Mouse (Mus musculus) hematopoietic stem cell, adult 5-6 weeks (primary cell): ENCODE data around the gene Treml4. TPM values are rescaled to one million over a fixed set of nuclear protein-coding genes. Genes with fewer than 3 reads are reported as not detected.

Experiments
- ATAC-seq, 2 experiments: fragments of 125-278 bp in 1 of 2; replicated peaks in 1 of 2; 2 replicates each; pipeline ENCODE4 v1.8.0; 2016 to 2017; ENCODE audit warnings: inconsistent platforms in 2 of 2, mild to moderate bottlenecking in 2 of 2, moderate number of reproducible peaks in 2 of 2, low read depth in 1 of 2, moderate TSS enrichment in 1 of 2; ENCODE audit not compliant: low FRiP score in 2 of 2, poor library complexity in 2 of 2, severe bottlenecking in 2 of 2, insufficient read depth in 1 of 2, low TSS enrichment in 1 of 2
- total RNA-seq: library from RNA; stranded (forward); fragments of 172-1452, 232-1000 nt; gene quantifications from 2 replicates; pipeline ENCODE4 v1.2.3, GENCODE M21; 2017

Treml4 gene
- total RNA-seq, 1 experiment from 2014 or later = not detected

DNA sequence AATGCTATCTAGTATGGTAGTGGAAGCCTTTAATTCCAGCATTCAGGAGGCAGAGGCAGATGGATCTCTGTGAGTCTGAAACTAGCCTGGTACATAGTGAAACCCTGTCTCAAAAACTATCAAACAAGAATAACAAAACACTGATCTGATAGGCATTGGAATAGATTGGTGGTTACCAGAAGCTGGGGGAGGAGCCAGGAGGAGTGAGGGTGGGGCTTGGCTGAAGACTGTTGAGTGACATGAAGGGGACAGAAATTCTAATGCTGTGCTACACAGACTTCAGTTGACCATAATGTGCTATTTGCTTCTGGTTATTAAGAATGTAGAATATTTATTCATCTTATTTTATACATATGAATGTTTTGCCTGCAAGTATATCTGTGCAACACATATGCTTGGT lies 4.2 kb downstream of the Treml4 start:
- ATAC-seq = no peak

DNA sequence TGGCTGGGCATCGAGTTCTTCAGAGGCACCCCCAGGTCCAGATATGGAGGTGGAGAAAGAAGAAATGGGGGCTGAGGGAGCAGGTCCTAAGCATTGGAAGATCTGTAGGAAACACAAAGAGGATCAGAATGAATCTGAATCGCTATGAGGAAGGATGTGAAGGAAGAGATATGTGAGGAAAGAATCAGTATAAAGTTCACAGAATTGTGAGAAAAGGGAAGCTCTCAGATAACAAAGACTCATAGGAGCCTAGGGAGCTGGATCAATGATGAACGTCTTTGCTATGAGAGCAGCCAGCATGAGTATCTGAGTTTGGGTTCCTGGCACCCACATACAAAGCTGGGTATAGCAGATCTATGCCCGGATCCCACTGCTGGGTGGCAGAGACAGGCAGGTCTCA lies 5.7 kb downstream of the Treml4 start:
- ATAC-seq = no peak

DNA sequence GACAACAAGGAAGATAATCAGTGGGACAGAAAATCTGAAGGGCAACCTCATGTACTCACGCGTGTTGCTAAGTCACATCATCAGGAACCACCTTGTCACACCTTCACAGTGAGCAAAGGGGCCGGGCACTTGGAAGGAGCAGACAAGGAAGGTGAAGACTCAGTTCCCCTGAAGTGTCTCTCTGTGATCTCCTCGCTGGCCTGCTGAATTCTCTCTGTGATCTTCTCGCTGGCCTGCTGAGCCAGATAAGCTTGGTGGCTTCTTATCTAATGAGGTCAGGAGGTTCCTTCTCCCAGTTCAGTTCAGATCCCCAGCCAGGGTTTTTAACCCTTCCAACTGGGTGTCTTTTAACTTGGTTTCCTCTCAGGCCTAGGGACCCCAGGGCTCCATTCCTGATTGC lies 8.1 kb downstream of the Treml4 start:
- peak in 1 of 2 experiments; percentile 52; a peak in 1 of 4 replicates for ATAC-seq

DNA sequence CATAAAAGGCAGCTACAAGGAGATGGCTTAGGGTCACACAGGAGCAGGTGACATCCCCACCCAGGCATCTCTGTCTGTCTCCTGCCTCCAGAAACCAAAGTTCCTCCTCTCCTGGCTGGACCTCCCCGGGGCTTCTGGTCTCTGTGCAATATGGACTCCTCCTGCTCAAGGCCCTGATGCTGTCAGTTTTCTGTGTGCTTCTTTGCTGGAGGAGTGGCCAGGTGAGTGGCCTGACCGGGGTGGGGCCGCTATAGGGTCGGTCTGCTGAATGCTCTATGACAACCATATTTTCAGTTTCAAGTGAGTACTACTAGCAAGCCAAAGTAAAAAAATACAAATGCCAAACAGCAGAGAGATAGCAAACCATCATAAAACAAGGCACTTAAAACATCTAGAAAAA lies 8.5 kb downstream of the Treml4 start:
- ATAC-seq = 0 out of 4 replicates have a peak, but pooled peaks of 1 of the 2 experiments have one; percentile 3

- ATAC-seq = no peak
These were observed 10.0 kb downstream of the Treml4 start for GRCm38 (mm10) chr17:48274098-48274497.

GRCm38 (mm10) chr17:48274885-48275284 lies 10.8 kb downstream of the Treml4 start:
- peak; percentile 51 to 76; a peak in 2 of 4 replicates for ATAC-seq

GRCm38 (mm10) chr17:48275736-48276135 lies 11.6 kb downstream of the Treml4 start:
- no peak for ATAC-seq

GRCm38 (mm10) chr17:48278381-48278780 lies 14.3 kb downstream of the Treml4 start:
- ATAC-seq = no peak

DNA sequence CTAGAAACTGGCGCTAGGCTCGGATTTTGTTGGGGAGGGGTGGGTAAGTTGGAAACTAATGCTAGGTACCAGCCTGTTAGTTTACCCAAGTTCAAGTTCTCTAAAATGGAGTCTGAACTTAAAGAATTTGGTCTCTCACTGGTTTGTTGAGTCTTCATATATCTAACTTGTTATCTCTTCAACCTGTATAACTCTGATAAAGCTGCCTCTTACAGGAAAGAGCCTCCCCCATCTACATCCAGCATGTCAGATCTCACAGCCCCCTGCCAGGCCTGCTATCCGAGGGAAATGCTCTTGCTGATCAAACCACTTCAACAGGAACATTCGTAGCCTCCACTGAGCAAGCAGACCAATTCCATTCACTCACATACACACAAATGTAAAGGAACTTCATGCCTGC lies 14.9 kb downstream of the Treml4 start:
- ATAC-seq = no peak

DNA sequence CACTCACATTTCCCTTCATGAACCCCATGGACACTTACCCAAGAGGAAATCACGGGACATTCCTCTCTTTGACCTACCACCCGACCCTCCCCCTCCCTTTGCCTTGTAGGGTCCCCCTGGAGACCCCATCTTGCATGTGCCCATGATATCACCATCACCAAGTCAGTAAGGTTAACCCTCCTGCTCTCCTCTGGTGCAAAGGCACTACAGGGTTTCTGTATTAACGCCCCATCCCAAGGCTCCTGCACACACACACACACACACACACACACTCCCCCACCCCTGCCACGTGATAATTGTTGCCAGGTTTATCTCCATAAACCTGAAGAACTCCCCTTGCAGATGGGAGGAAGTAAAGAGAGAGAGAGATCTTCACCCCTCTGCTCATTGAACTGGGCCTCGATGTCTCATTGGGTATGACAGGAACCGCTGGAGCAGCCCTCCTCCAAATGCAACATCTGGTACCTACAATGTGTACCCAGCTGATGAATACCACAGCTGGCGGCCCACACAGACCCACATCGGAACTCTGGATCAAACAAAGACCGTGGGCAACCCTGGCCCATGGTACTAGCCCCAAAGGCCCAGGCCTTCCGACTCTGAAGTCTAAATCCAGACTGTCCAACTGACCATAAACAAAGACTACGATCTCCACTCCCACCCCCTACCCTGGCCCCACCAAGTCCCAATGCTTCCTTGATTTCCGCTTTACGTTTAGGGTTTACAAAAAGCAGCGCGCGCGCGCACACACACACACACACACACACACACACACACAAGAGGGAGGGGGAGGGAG lies 17.0 kb downstream of the Treml4 start:
- ATAC-seq = 0 out of 4 replicates have a peak, but pooled peaks of 1 of the 2 experiments have one; percentile 12

- peak in 1 of 2 experiments; percentile 46; a peak in 1 of 4 replicates for ATAC-seq
These were observed 17.6 kb downstream of the Treml4 start for GRCm38 (mm10) chr17:48281739-48282085.

DNA sequence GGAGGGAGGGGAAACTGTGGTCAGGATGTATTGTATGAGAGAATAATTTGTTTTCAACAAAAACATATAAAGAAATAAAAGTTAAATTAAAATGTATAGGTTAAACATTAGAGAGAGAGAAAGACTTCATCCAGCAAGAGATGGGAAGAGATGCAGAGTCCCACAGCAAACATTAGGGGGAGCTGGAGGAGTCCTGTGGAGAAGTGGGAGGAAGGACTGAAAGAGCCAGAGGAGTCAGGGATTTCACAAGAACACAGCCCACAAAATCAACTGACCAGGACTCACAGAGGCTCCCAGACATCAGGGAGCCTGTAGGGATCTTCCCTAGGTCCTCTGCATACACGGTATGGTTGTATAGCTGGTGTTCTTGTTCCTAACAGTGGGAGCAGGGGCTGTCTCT lies 22.7 kb downstream of the Treml4 start:
- ATAC-seq = peak in 1 of 2 experiments; percentile 69; a peak in 1 of 4 replicates

DNA sequence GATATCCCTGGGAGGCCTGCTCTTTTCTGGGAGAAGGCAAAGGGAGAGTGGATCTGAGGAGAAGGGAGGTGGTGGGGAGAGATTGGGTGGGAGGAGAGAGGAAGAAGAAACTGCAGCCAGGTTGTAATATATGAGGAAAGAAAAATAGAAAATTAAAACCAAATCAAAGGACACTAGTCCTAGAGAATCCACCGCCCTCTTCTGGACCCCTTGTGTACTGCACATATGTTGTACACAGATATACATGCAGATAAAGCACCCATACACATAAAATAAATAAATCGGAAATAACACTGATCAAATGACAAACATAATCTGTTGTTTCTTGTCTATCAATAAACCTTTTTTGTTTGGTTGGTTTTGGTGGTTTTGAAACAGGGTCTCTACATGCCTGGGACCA lies 23.2 kb downstream of the Treml4 start:
- no peak for ATAC-seq

GRCm38 (mm10) chr17:48293500-48294194 lies 29.6 kb downstream of the Treml4 start:
- peak in 1 of 2 experiments; percentile 25; a peak in 1 of 4 replicates for ATAC-seq

- ATAC-seq = peak; percentile 29 to 49; a peak in 2 of 4 replicates
These were observed 35.1 kb downstream of the Treml4 start, which contains the start of gene Treml2 for GRCm38 (mm10) chr17:48299203-48299602. Gene Treml2 (plus strand): TSS chr17:48299498.

- ATAC-seq = no peak
These were observed 35.7 kb downstream of the Treml4 start for GRCm38 (mm10) chr17:48299756-48300155.

GRCm38 (mm10) chr17:48300199-48300598 lies 36.1 kb downstream of the Treml4 start:
- ATAC-seq = peak; percentile 80 to 87

DNA sequence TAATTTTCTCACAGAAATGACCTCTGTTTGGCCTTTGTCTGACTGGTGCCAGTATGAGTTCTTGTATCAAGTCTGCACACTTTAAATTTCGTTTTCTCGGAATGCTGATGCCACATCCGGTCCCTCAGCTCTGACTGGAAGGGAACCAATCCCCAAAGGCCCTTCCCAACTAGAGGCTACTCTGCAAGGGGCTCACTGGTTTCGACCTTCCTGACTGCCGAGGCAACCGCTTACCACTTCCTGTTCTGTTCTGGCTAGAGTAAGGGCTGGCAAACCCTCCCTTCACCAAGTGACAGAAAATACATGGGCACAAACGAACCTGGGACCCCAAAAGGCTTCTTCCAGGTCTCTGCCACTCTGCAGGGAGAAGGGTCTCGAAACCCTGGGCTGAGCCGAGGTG lies 36.8 kb downstream of the Treml4 start:
- peak; percentile 74 to 80 for ATAC-seq
